Mouse (Mus musculus): ENCODE data around the gene G3bp1.

Gene G3bp1

GRCm38 (mm10) chr11:55545690-55546089, 76.2 kb downstream of the G3bp1 start:
- no peak for DNase-seq (ENCODE audit: low spot score in 2 of 2)
